Mouse (Mus musculus) kidney, adult 8-10 months (tissue): ENCODE results near the gene Slc22a30.
"Not testable (repeated sequence)": the region's sequence is repeated elsewhere in the genome, so short reads cannot be mapped to it uniquely, and the experiment has no call there.

Source experiments
- DNase-seq, 2 experiments: peaks; one replicate each; pipeline ENCODE4 v3.0.0; 2022

Slc22a30 gene

GRCm38 (mm10) chr19:8405011-8405410, at the start of gene Slc22a30:
Slc22a30 (minus strand) TSS chr19:8405111.
- DNase-seq: not testable (repeated sequence)

GRCm38 (mm10) chr19:8448321-8448720, 43.4 kb upstream of the Slc22a30 start:
- peak; percentile 27 to 47 for DNase-seq

- DNase-seq: peak in 1 of 2 experiments; percentile 52
Measured at GRCm38 (mm10) chr19:8447516-8447915, 42.6 kb upstream of the Slc22a30 start.

GRCm38 (mm10) chr19:8431051-8431662, 26.2 kb upstream of the Slc22a30 start:
- peak in 1 of 2 experiments; percentile 5 for DNase-seq

- DNase-seq: not testable (repeated sequence)
Measured at GRCm38 (mm10) chr19:8407290-8408021, 2.5 kb upstream of the Slc22a30 start.
